Mouse (Mus musculus) natural killer cell, adult 2 months (primary cell): ENCODE measurements around the gene Nmnat3.

Experiments
- DNase-seq, 2 experiments: peaks; one replicate each; pipeline ENCODE4 v3.0.0; 2022; ENCODE audit warnings: low spot score in 2 of 2

The Nmnat3 gene

DNA sequence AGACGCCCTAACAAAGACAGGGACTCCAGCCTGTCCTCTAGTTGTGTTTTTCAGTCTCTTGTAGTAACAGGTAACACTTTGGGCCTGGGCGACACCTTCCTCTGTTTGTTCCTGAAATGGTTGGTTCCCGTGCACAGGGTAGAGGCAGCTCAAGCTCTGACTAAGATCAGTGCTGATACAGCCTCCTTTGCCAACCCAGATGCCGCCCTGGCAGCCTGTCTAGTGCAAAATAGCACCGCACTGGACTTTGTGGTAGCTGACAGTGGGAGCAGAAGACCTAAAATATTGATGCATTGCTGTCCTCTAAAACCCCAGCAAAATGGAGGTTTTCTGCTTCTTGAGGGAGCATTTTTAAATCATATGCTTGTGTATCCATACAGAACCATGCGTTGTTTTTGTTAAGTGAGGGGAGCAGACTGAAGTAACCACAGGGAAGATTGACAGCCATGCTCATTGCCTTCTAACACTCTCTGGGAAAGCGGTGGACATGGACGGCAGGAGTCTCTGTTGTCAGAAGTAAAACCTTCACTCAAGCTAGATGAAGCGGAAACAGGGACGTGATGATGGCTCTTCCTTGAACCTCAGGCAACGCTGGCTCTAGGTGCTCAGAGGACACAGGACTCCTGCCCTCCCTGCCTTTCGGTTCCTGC, 24.2 kb downstream of the Nmnat3 start:
- DNase-seq: no peak

DNA sequence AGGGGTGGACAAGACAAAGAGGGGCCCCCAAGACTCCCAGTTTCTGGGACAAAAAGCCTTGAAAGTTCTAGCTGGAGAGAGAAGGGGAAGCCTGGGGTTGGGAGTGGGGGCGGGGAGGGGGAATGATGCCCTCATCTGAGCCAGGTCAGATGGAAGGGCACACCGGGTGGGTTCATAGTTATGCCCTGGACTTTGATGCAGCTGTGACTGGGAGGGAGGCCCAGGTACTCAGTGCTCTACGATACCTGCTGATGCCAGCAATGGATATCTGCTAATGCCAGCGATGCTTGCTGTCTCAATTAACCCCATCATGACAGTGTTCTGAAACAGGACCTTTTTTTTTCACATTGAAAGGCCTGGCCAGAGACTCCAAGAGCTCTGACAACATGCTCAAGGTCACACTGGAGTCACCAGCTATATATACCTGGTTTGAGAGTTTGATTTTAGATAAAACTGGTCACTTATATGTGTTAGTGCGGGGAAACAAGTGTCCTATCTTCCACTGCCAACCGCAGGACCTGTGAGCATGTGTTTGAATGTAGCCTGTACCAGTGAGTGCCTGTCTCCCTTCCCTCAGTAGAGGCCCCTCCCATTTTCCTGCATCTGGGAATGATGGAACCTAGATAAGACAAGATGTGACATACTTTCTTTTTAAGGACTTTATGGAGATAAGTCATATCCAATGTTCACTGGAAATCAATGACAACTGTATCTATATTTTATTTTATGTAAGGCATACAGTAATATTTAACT, 25.6 kb downstream of the Nmnat3 start:
- DNase-seq: no peak

DNA sequence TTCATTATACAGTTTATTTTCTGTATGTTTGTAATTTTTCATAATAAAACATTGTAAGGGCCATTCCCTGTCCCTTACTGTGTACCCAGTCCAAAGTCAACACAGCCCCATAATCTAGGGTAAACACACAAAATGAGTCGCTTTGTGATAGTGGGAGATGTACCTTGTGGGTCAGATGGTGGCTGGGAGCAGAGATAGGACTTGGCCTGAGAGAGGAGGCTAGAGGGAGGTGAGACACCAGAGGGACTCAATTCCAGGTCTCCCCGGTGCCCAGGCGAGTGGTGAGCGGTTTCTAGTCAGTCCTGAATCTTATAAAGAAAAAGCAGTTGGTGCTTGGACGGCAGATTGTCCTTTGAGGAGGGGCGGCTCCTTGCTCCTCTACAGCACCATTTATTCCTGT, 26.4 kb downstream of the Nmnat3 start:
- no peak for DNase-seq

DNA sequence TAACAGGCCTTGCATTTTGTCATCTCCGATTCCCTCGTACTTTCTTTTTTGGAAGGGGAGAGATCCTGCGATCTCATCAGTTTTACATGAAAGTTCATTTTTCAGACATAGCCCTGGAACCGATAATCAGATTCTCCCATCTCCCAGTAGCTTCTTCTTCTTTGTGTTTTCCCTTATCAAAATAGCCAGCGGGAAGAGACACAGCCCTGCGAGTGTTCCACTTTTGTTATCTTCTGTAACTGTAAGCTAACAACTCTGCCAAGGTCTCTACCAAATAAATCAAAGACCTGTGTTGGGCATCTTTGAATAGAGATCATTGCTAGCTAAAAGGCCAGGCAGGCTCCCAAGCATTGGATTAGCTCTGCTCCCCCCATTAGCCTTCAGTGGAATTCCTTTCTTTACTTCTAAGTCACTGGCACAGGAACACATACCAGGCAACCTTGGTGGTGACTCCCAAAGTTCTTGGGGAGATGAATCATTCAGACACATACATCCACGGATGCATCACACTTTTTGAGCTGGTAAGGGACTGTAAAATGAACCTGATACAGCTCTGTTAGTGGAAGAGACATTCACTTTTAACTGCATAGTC, 26.9 kb downstream of the Nmnat3 start:
- DNase-seq: no peak

DNA sequence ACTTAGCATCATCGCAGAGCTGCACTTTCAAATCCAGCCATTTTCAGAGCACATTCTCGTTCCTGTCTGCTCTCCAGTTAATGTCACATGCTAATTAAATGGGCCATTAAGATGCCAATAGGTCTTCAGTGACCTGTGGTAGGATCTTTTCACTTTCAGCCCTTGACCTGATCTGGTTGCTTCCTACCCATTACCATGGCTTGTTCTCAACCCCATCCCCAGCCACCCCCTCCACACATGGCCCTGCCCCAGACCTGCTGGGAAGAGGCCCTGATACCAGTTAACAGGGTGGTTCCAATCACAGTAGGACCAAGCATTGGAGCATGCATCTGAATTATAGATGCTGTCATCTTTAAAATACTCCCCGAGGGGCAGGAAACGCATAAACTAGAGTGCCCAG, 30.7 kb downstream of the Nmnat3 start:
- DNase-seq: no peak

DNA sequence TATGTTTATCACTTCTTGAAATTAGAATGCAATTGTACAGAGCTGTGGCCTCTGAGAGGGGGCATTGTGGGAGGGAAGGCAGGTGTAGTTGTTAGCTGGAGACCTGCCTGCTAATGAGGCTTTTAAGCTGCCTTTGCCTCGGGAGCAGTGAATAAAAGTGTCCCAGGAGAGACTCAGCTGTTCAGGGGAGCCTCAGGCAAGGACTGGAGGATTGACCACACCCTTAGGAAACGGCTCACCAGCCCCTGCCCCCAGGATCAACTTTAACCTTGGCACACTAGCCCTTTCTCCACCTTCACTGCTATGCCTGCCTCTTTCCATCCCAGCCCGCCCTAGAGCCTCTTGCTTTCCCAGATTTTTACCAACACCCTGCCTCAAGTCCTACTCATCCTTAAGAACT, 31.6 kb downstream of the Nmnat3 start:
- no peak for DNase-seq

DNA sequence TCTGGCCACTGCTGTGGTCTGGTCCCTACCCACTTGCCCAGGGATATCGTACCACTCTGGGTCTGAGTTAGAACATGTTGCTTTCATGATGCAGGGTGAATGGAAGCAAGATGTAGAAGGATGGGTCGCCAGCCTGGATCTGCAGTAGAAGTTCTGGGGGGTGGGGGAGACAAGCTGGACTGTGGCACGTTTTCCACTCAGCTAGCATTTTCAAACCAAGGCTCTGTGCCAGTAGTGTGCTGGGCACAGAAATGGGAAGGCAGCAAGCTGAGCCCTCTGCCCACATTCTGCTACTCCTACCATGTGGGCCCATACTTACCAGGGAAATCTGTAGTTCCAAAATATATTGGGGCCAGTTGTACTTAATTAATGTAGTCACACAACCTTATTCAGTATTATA, 33.5 kb downstream of the Nmnat3 start:
- no peak for DNase-seq

DNA sequence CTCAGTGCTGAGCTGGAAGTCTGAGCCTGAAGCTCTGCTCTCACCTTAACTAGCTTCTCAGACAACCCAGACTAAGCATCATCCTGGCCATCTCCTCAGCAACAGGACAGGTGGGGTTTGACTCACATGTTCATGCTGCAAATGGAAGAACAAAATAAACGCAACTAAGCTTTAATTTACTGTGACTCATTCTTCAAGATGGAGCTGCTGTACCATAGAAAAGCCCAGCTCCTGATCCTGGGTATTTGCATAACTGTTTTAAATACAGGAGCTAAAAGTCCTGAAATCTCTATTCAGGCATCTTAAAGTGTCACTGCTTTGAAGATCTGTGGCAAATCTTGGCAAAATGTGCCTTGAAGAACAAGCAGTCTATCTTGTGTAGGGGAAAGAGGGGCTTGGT, 38.9 kb downstream of the Nmnat3 start:
- no peak for DNase-seq

DNA sequence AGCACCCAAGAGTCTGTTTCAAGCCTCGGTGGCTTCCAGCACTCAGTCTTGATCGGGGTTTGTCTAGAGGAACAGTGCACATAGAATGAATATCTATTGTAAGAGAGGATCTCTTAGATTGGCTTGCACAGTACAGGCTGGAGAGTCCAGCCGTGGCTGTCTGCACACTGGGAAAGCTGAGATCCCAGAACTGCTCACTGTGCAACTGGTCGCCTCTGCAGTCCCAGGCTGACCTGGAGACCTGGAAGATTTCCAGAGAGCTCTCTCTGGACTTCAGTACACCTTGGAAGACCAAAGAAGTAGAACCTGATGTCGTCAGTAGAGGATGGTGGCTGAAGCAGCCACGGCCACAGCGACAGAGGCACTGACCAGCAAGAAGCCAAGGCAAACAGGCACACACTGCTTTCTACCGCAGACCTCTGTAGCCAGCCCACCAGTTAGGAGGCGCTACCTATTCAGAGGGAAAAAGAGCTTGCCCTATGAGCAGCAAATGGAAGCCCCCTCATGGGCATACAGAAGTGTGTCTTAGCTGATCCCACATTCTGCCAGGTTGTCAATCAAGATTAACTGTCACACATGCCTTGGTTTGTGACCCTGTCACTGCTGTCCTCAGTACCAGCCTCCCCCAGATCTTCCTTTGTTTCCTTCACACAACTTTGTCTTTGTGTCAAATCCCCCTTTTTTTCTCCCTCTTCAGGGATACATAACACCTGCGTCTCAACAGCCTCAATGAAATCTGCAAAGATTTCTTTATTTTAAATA, 41.4 kb downstream of the Nmnat3 start:
- DNase-seq: no peak

DNA sequence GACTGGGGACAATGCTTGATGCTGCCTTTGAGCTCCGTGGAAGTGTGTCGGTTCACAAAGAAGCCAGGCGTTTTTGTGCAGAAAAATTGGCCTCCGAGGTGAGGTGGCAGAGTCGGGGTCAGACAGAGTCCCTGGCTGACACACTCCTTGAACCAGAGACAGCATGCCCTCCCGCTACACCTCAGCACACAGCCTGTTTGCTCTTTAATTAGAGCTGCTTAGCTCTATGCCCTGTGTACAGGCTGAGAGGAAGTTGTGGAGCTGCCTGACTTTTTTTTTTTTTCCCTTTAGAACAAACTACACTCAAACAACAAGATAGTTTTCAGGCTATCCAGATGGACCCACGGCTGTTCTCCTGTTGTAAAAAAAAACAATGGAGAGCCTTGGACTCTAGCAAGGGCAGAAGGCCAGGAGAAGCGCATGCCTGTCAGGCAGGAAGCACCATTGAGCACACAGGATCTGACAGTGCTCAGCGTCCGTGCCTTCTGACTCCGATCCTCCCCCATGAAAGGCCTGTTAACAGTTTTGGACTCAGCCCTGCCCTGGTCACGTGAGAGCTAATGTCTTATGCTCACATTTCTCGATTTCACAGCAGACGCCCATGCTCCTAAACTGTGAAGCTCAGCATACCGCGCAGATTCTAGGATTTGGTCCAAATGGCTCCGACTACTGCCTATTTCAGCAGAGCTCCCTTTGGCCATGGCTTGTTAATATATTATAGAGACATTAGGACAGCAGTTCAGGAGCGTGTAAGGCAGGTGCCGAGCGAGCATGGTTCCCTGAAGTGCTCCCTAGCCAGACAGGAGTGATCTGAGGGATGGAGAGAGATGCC, 42.3 kb downstream of the Nmnat3 start:
- no peak for DNase-seq

- DNase-seq: peak; percentile 19 to 42
These were observed 46.1 kb downstream of the Nmnat3 start for GRCm38 (mm10) chr9:98333219-98333754.

DNA sequence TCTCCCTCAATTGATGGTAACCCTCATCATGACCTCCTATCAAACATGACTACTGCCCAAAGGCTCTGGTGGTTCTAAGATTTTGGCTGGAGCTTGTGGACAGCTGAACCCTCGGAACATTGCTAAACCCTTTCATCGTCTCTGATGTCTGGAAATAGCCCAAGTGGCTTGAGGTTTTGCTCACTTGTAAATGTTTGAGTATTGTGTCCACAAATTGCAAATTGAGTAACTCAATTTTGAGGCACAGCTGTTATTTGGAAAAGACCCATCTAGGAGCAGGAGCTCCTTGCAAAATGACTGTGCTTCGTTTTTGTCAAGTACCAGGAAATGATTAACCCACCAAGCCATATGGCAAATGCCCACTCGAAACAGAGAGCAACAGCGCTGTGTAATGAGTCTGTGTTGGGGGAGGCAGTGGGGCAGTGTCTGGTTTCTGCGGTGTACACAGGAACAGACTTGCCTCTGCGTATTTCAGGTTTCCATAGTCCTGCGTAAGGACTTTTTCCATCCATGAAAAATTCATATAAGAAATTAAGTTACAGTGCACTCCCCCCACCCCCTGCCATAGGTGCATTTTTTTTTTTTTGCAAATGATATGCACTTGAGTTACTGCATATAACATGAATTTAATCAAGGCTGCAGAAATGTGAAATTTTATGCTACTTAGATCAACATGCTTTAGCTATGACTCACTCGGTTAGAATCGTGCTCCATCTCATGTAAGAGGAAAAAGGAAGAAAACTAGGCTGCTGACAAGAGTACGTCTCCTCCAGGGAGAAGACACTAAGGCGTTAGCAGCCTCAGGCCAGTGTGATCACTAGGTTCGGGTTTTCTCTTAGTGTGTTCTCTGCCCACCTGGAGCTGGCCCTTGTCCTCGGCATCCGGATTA, 50.9 kb downstream of the Nmnat3 start:
- no peak for DNase-seq

GRCm38 (mm10) chr9:98339971-98340370, 52.7 kb downstream of the Nmnat3 start:
- no peak for DNase-seq

GRCm38 (mm10) chr9:98340427-98340826, 53.2 kb downstream of the Nmnat3 start:
- DNase-seq: no peak

DNA sequence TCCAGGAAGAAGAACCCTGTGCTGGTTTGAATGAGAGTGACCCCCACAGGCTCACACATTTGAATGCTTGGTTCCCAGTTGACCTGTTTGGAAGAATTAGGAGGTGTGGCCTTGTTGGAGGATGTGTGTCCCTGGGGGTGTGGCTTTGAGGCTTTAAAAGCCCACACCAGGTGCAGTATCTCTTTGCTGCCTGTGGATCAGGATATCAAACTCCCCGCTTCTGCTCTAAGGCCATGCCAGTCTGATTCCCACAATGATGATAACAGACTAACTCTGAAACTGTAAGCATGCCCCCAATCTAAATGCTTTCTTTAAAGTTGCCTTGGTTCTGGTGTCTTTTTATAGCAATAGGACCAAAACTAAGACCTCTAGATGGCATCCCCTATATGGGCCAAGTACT, 58.6 kb downstream of the Nmnat3 start:
- DNase-seq: no peak

- no peak for DNase-seq
These were observed 59.0 kb downstream of the Nmnat3 start for GRCm38 (mm10) chr9:98346240-98346639.

DNA sequence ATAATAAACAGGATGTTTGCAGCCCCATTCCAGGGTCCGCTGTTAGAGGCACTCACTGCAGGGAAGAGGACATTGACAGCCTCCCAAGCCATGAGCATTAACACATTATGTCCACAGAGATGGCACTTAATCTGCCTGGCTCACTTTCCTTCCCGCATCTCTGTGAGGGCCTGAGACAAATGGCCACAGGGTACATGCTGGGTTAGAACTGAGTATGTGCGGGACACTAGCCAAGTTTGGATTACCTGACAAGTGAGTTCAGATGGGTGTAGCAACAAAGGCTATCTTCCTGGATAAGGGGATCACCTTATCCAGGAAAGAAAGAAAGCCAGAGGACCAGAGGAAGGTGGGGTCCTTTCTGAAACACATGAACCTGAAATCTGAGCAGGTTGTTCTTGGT, 59.8 kb downstream of the Nmnat3 start:
- DNase-seq: no peak

GRCm38 (mm10) chr9:98350318-98351144, 63.3 kb downstream of the Nmnat3 start:
- no peak for DNase-seq

DNA sequence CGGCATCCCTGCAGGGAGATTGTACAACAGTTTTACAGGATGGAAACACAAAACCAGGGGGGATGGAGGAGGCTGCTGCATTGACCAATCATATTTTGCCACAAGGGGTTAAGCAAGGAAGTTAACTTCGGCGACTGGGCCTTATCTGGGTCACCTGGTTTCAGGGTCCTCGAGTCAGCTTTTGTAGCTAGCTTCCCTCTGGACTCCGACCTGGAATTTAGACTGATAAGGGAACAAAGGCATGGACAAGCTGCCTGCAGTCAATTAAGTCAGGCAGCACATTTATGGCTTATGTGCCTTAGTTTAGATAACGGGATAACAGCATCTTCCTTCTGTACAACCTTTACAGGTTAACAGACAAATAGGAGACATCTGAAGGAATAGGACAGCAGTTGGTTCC, 65.1 kb downstream of the Nmnat3 start:
- DNase-seq: no peak
